8 mouse cellular contexts compared by ENCODE assay signal in genomic region chr13:114931775-114932294, GRCm38 (mm10). TPM values are rescaled to one million over a fixed set of nuclear protein-coding genes. Genes with fewer than 3 reads are reported as not detected.
A peak's percentile ranks its signal among the peaks of the same experiment; 100 is the strongest.
DNase-seq lines count a peak whose midpoint lies in the region; ATAC-seq and TF ChIP-seq lines count a peak whose summit lies in the region.

TSS of gene Itga2 (minus strand) at chr13:114932100.

- H3K27me3 ChIP-seq in ES-Bruce4 (ENCODE audit: control insufficient read depth, insufficient read depth, low read length, poor library complexity, severe bottlenecking) = peaks cover 2% of the 10 kb centered on the region; the same call in 1 of the 2 replicates
- no peaks in the 10 kb centered on the region; the same call in 1 of the 2 replicates for H3K27me3 ChIP-seq in forebrain, postnatal 0 days (ENCODE audit: insufficient read depth, low read length)

- intact Hi-C loops in heart, postnatal 36 days (cut with DNase I) = loop anchor here (1.0 to 5.0 kb wide), 3 partner anchors 32 to 99 kb away; no protein-coding TSS in a partner anchor

- TF ChIP-seq EP300 in ES-Bruce4 (IDR thresholded peaks at IDR 0.05; ENCODE audit: insufficient read depth, low read depth, low read length) = no peak

- no peak for TF ChIP-seq POLR2A in ES-Bruce4 (IDR thresholded peaks at IDR 0.05; ENCODE audit: insufficient read depth, low read length)
- no peak for TF ChIP-seq POLR2A in bone marrow macrophage, adult 2 months (IDR thresholded peaks at IDR 0.05; ENCODE audit: borderline replicate concordance, low read depth, low read length)

- no peak within 1 kb of the TSS for H3K27ac ChIP-seq in ES-Bruce4 (ENCODE audit: insufficient read depth, low read length)
- H3K27ac ChIP-seq in bone marrow macrophage, adult 2 months (ENCODE audit: insufficient read depth, low read depth, low read length) = no peak within 1 kb of the TSS
- no peak within 1 kb of the TSS for H3K27ac ChIP-seq in forebrain, postnatal 0 days (ENCODE audit: low read depth, low read length)
- no peak within 1 kb of the TSS for H3K27ac ChIP-seq in layer of hippocampus, adult 2 months

- no peaks in the 10 kb centered on the region for H3K36me3 ChIP-seq in ES-Bruce4 (ENCODE audit: control insufficient read depth, insufficient read depth, low read length, poor library complexity, severe bottlenecking)
- no peaks in the 10 kb centered on the region for H3K36me3 ChIP-seq in forebrain, postnatal 0 days (ENCODE audit: insufficient read depth)

- ATAC-seq in forebrain, postnatal 0 days = peak; percentile 71

- peak; percentile 43 for DNase-seq in forebrain, postnatal 0 days
- peak; percentile 73 to 74 for DNase-seq in heart, postnatal 36 days
- DNase-seq in layer of hippocampus, adult 2 months (ENCODE audit: low spot score in 2 of 2) = no peak
- DNase-seq in lung, postnatal 10 days = peak; percentile 84
- peak; percentile 15 for DNase-seq in ovary, postnatal 10 days (ENCODE audit: low spot score)
- peak; percentile 16 to 59 for DNase-seq in thymus, postnatal 10 days (ENCODE audit: low spot score in 2 of 2)

- no peaks in the 10 kb centered on the region for H3K9me3 ChIP-seq in ES-Bruce4 (replicated peaks; ENCODE audit: control insufficient read depth, insufficient read depth, low read length, poor library complexity, severe bottlenecking)
- H3K9me3 ChIP-seq in forebrain, postnatal 0 days (ENCODE audit: low read length) = no peaks in the 10 kb centered on the region

- peak within 1 kb of the TSS; percentile 53 for H3K4me3 ChIP-seq in ES-Bruce4 (ENCODE audit: low read depth, low read length)
- peak within 1 kb of the TSS; percentile 14 for H3K4me3 ChIP-seq in bone marrow macrophage, adult 2 months (ENCODE audit: insufficient read depth, low read length)
- H3K4me3 ChIP-seq in forebrain, postnatal 0 days (ENCODE audit: low read depth, low read length) = peak within 1 kb of the TSS; percentile 33
- peak within 1 kb of the TSS; percentile 49 for H3K4me3 ChIP-seq in layer of hippocampus, adult 2 months

- H3K9ac ChIP-seq in ES-Bruce4 (ENCODE audit: low read depth, poor library complexity, severe bottlenecking) = no peak within 1 kb of the TSS
- peak within 1 kb of the TSS; percentile 31; the same call in 1 of the 2 replicates for H3K9ac ChIP-seq in forebrain, postnatal 0 days

- H3K4me2 ChIP-seq in forebrain, postnatal 0 days (ENCODE audit: low read depth) = peak within 1 kb of the TSS; percentile 73

- 3% methylated on average over 28 of the region's 28 CpGs for WGBS in forebrain, postnatal 0 days

- no peaks in the 10 kb centered on the region for H3K4me1 ChIP-seq in ES-Bruce4 (ENCODE audit: control insufficient read depth, insufficient read depth, low read length)
- no peaks in the 10 kb centered on the region for H3K4me1 ChIP-seq in bone marrow macrophage, adult 2 months (ENCODE audit: control insufficient read depth, insufficient read depth, low read length)
- no peaks in the 10 kb centered on the region for H3K4me1 ChIP-seq in forebrain, postnatal 0 days (ENCODE audit: insufficient read depth)

- peak; percentile 44 for TF ChIP-seq CTCF in ES-Bruce4 (IDR thresholded peaks at IDR 0.05; ENCODE audit: low read depth, low read length)
- no peak for TF ChIP-seq CTCF in bone marrow macrophage, adult 2 months (IDR thresholded peaks at IDR 0.05; ENCODE audit: low read depth, low read length)
- peak; percentile 54 for TF ChIP-seq CTCF in forebrain, postnatal 0 days (IDR thresholded peaks at IDR 0.05; ENCODE audit: low read depth)
- peak; percentile 66 for TF ChIP-seq CTCF in layer of hippocampus, adult 2 months (conservative IDR thresholded peaks at IDR 0.05)

RNA-seq across cellular contexts. Expression of gene Itga2, which starts in this region (rescaled TPM):
- polyA plus RNA-seq in ES-Bruce4 (2011; ENCODE audit: insufficient read depth, insufficient read length, low read depth, missing spikeins) = 0.15 and 0.16 TPM in 2 replicates
- not detected in 2 replicates for polyA plus RNA-seq in bone marrow macrophage, adult 2 months (2012; ENCODE audit: insufficient read depth, insufficient read length, missing spikeins)
- 0.77 and 0.86 TPM in 2 replicates for total RNA-seq in forebrain, postnatal 0 days (2014; rRNA removed)
- 0.36 and 0.63 TPM in 2 replicates for polyA plus RNA-seq in forebrain, postnatal 0 days (2015; fragmentation: Nextera tagmentation; extraction: Ambion mirVana)
- 1 to 10 TPM in 1 of 2 experiments, under 1 TPM in 1; 0.39 to 1.2 TPM for total RNA-seq in heart, postnatal 36 days (2021)
- total RNA-seq in layer of hippocampus, adult 2 months (2021) = under 1 TPM in 1 of 2 experiments, not detected in 1; 0.31 TPM

Comparison
In these comparisons a context has a peak if more than half of its experiments do, and no peak if none do; other contexts are left out.
1. Peak in DNase-seq, ATAC-seq, H3K4me3 ChIP-seq, H3K9ac ChIP-seq and H3K4me2 ChIP-seq in forebrain, postnatal 0 days; RNA of the gene not detected or under 1 TPM.
2. DNase-seq: peak in heart, postnatal 36 days (2 of 2), lung, postnatal 10 days (single experiment), ovary, postnatal 10 days (single experiment) and thymus, postnatal 10 days (2 of 2); none in layer of hippocampus, adult 2 months (0 of 2).
3. Peak in every context shown above with its lines, with median percentiles within 50 percentile points of each other: H3K4me3 ChIP-seq.